Mouse (Mus musculus) heart, adult 2 months (tissue): ENCODE measurements at regions not wholly inside any gene's neighbourhood (a gene's known extent, or its start where the extent isn't known, plus 50 kb on each side); places are given as distances from the start of the nearest gene placed in this dataset.

Experiments used
- DNase-seq, 2 experiments: peaks; one replicate each; pipeline ENCODE4 v3.0.0; 2021
- H3K27ac ChIP-seq: fragments of 200-600 bp; 2 replicates; pipeline ENCODE4 v1.8.1; 2022
- H3K27me3 ChIP-seq: fragments of 200-500 bp; 2 replicates; pipeline ENCODE4 v1.6.1; 2012; ENCODE audit warnings: mild to moderate bottlenecking, low read length, inconsistent platforms, mixed read lengths; ENCODE audit not compliant: control insufficient read depth, insufficient read depth
- H3K36me3 ChIP-seq: fragments of 200-500 bp; 2 replicates; pipeline ENCODE4 v1.6.1; 2012; ENCODE audit warnings: low read length, inconsistent platforms; ENCODE audit not compliant: control insufficient read depth, insufficient read depth
- H3K4me1 ChIP-seq: fragments of 200-500 bp; 2 replicates; pipeline ENCODE4 v1.6.1; 2011; ENCODE audit warnings: low read length; ENCODE audit not compliant: control insufficient read depth, insufficient read depth
- H3K4me3 ChIP-seq: fragments of 200-600 bp; 2 replicates; pipeline ENCODE4 v1.8.1; 2022
- H3K79me2 ChIP-seq: fragments of 200-500 bp; replicated peaks from 2 replicates; pipeline ENCODE4 v1.6.1; 2012; ENCODE audit warnings: mild to moderate bottlenecking, inconsistent platforms, low read length, moderate library complexity, mixed read lengths; ENCODE audit not compliant: control insufficient read depth, insufficient read depth
- H3K9ac ChIP-seq: fragments of 200-500 bp; 2 replicates; pipeline ENCODE4 v1.6.1; 2012; ENCODE audit warnings: low read depth, mild to moderate bottlenecking, control low read depth, inconsistent platforms, low read length, mixed read lengths
- CTCF ChIP-seq: fragments of 200-600 bp; IDR thresholded peaks from 2 replicates; pipeline ENCODE4 v1.8.1; 2022; ENCODE audit warnings: antibody characterized with exemption, mild to moderate bottlenecking, moderate library complexity
- EP300 ChIP-seq: fragments of 200-500 bp; IDR thresholded peaks from 2 replicates; pipeline ENCODE4 v1.6.1; 2011; ENCODE audit warnings: low read depth, low read length, control low read depth; ENCODE audit not compliant: insufficient read depth
- POLR2A ChIP-seq: fragments of 200-500 bp; IDR thresholded peaks from 2 replicates; pipeline ENCODE4 v1.6.1; 2011; ENCODE audit warnings: mild to moderate bottlenecking, low read depth, low read length, control low read depth; ENCODE audit not compliant: insufficient read depth
- WGBS: fragments of 180-500 bp; shearing (Covaris S2); methylation state at CpG from one replicate; pipeline ENCODE4 v1.1.7; 2018; 5-methylcytosine and 5-hydroxymethylcytosine counted together
- intact Hi-C: fragments of 180-260 bp; cut with DNase I; formaldehyde crosslinking; loops from one replicate; pipeline ENCODE4 v1.15.1; 2025

- intact Hi-C loops: no loop called here
- Histone ChIP-seq H3K36me3 (no peaks in the 10 kb centered on the region), H3K9ac (no peak overlapping the region), H3K27ac (no peak overlapping the region), H3K79me2 (no peaks in the 10 kb centered on the region), H3K4me3 (no peak overlapping the region), H3K4me1 (no peaks in the 10 kb centered on the region; the same call in 1 of the 2 replicates), H3K27me3 (no peaks in the 10 kb centered on the region)
- DNase-seq: no peak
- WGBS: 65% methylated on average over 8 of the region's 8 CpGs
- TF ChIP-seq CTCF: no peak
- no peak for TF ChIP-seq POLR2A
- no peak for TF ChIP-seq EP300
Measured at GRCm38 (mm10) chr4:4195250-4195649, 117.9 kb upstream of the Sdr16c6 start.
